Mouse (Mus musculus): ENCODE data around the gene Il22ra2. TPM values are rescaled to one million over a fixed set of nuclear protein-coding genes. Genes with fewer than 3 reads are reported as not detected.

The Il22ra2 gene
- polyA plus RNA-seq (2014; fragmentation: Illumina TruSeq; extraction: RNeasy Lipid Tissue Mini Kit (QIAGEN cat#74804); ENCODE audit: low read depth, low replicate concordance): not detected

GRCm38 (mm10) chr10:19621408-19622048 lies at the start of gene Il22ra2:
Gene Il22ra2 (plus strand): TSS chr10:19621998.

GRCm38 (mm10) chr10:19591641-19592441 lies 30.0 kb upstream of the Il22ra2 start, which contains the start of gene Ifngr1:
Gene Ifngr1 (plus strand): TSS chr10:19591949.

Other genes with a start within 250 kb of the Il22ra2 start
- gene Ifngr1, start 30.0 kb upstream of the Il22ra2 start, polyA plus RNA-seq (2014; fragmentation: Illumina TruSeq; extraction: RNeasy Lipid Tissue Mini Kit (QIAGEN cat#74804); ENCODE audit: low read depth, low replicate concordance): 13.0 TPM
- 1.8 TPM for gene Il20ra, start 90.6 kb downstream of the Il22ra2 start, polyA plus RNA-seq (2014; fragmentation: Illumina TruSeq; extraction: RNeasy Lipid Tissue Mini Kit (QIAGEN cat#74804); ENCODE audit: low read depth, low replicate concordance)
- gene Slc35d3, start 229.5 kb downstream of the Il22ra2 start, polyA plus RNA-seq (2014; fragmentation: Illumina TruSeq; extraction: RNeasy Lipid Tissue Mini Kit (QIAGEN cat#74804); ENCODE audit: low read depth, low replicate concordance): not detected